Mouse (Mus musculus) ES-CJ7 (cell line): ENCODE results near the gene Vmn1r22.
"Not testable (repeated sequence)": the region's sequence is repeated elsewhere in the genome, so short reads cannot be mapped to it uniquely, and the experiment has no call there.

ENCODE experiments used
- DNase-seq: peaks from one replicate; pipeline ENCODE4 v3.0.0; 2011; ENCODE audit warnings: low read depth, low spot score

Gene Vmn1r22

GRCm38 (mm10) chr6:57907928-57908327, at the start of gene Vmn1r22:
TSS of gene Vmn1r22 (minus strand) at chr6:57908028.
- no peak for DNase-seq

- no peak for DNase-seq
Observed at GRCm38 (mm10) chr6:57926738-57927137, 18.9 kb upstream of the Vmn1r22 start, which contains the start of gene Vmn1r23. TSS of gene Vmn1r23 (minus strand) at chr6:57926838.

GRCm38 (mm10) chr6:57859043-57860042, 48.5 kb downstream of the Vmn1r22 start:
- peak; percentile 58 for DNase-seq

GRCm38 (mm10) chr6:57851177-57851576, 56.7 kb downstream of the Vmn1r22 start:
- DNase-seq = not testable (repeated sequence)

- no peak for DNase-seq
Observed at GRCm38 (mm10) chr6:57850286-57850685, 57.5 kb downstream of the Vmn1r22 start, which contains the start of gene Vmn1r21. TSS of gene Vmn1r21 (minus strand) at chr6:57850343.
